Mouse (Mus musculus) lung, postnatal 0 days (tissue): ENCODE measurements around the gene Tpd52l1. TPM values are rescaled to one million over a fixed set of nuclear protein-coding genes. Genes with fewer than 3 reads are reported as not detected.

ENCODE experiments used
- ATAC-seq: fragments of 200-750 bp; cut with Nextera tagmentation; 2 replicates; pipeline ENCODE4 v1.8.0; 2017; ENCODE audit warnings: moderate library complexity
- DNase-seq: peaks from one replicate; pipeline ENCODE4 v3.0.0-alpha.2; 2016; ENCODE audit warnings: low spot score
- H3K27ac ChIP-seq: fragments of 300-500 bp; sonication (generic); 2 replicates; pipeline ENCODE4 v1.5.1; 2014; ENCODE audit warnings: antibody characterized with exemption, mild to moderate bottlenecking, low read length, mixed read lengths
- H3K27me3 ChIP-seq: fragments of 300-500 bp; sonication (generic); replicated peaks from 2 replicates; pipeline ENCODE4 v1.6.1; 2014; ENCODE audit warnings: low read length, mixed read lengths; ENCODE audit not compliant: insufficient read depth
- H3K36me3 ChIP-seq: fragments of 300-500 bp; sonication (generic); 2 replicates; pipeline ENCODE4 v1.6.1; 2014; ENCODE audit warnings: low read length, mixed read lengths; ENCODE audit not compliant: insufficient read depth
- H3K4me1 ChIP-seq: fragments of 300-500 bp; sonication (generic); 2 replicates; pipeline ENCODE4 v1.6.1; 2014; ENCODE audit warnings: antibody characterized with exemption, low read depth, low read length, mixed read lengths; ENCODE audit not compliant: insufficient read depth
- H3K4me2 ChIP-seq: fragments of 300-500 bp; sonication (generic); replicated peaks from 2 replicates; pipeline ENCODE4 v1.6.1; 2014; ENCODE audit warnings: low read depth, mild to moderate bottlenecking, low read length, moderate library complexity, mixed read lengths
- H3K4me3 ChIP-seq: fragments of 300-500 bp; sonication (generic); 2 replicates; pipeline ENCODE4 v1.5.1; 2014; ENCODE audit warnings: low read depth, low read length
- H3K9ac ChIP-seq: fragments of 300-500 bp; sonication (generic); replicated peaks from 2 replicates; pipeline ENCODE4 v1.6.1; 2014; ENCODE audit warnings: low read depth, mild to moderate bottlenecking
- H3K9me3 ChIP-seq: fragments of 300-500 bp; sonication (generic); 2 replicates; pipeline ENCODE4 v1.6.1; 2016; ENCODE audit warnings: low read length, mixed read lengths
- CTCF ChIP-seq: IDR thresholded peaks from 2 replicates; pipeline ENCODE4 v1.5.1; 2016; ENCODE audit warnings: antibody characterized with exemption, mild to moderate bottlenecking
- EP300 ChIP-seq: IDR thresholded peaks from 2 replicates; pipeline ENCODE4 v1.6.1; 2016; ENCODE audit warnings: antibody characterized with exemption, mild to moderate bottlenecking, control low read depth
- WGBS: fragments of 180-500 bp; shearing (Covaris S2); extraction: QIAGEN DNeasy Blood & Tissue Kit; methylation state at CpG from one replicate; pipeline ENCODE4 v1.1.7; 2014; 5-methylcytosine and 5-hydroxymethylcytosine counted together
- polyA plus RNA-seq: library from polyadenylated mRNA; unstranded; fragments of >200 nt; fragmentation: Nextera tagmentation; extraction: Ambion mirVana; gene quantifications from 2 replicates; pipeline ENCODE4 v1.2.1, GENCODE M21; 2015

The Tpd52l1 gene
- polyA plus RNA-seq, result 5.1 and 7.7 TPM in 2 replicates

DNA sequence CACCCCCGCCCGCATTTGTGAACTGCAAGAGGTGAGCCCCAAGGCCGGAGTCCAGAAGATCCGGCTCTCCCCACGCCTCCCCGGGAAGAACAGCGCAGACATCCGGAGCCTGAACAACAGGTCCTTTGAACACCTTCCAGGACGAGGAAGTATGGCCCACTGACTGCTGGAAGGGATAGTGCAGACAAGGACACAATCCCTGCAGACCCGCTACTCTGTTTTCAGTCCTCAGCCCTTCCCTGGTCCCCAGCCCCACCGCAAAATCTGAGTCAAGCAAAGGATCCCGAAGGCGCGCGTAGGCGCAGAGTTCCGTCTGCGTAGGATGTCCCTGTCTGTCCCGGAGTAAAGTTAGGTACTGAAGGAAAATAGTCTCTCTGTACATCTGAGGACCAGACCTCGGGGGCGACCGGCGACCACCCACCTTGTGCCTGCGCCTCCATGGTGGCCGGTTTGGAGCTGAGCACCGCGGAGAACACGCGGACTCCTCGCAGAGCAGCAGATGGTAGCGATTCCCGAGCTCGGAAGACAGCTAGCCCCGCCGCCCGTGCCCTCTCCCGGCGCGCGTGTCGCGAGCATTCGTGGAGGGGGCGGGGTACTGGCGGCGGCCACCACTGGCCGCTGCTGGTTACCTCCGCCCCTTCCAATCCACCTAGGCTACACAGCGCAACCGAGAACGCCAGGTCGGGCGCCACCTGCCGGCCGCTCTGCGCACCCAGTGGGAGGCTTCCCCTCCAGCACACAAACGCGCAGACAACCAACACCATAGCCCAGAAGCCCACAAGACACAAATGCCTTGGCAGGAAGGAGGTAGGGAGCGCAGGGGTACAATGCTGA is at the start of gene Tpd52l1:
Gene Tpd52l1 (minus strand): TSS at position 668 of the 834 bp plus-strand sequence.
- no peaks in the 10 kb centered on the region for H3K9me3 ChIP-seq
- TF ChIP-seq EP300 (no peak), CTCF (peak; percentile 95)
- no peaks in the 10 kb centered on the region for H3K27me3 ChIP-seq
- WGBS, result 2% methylated on average over 59 of the region's 59 CpGs
- H3K9ac ChIP-seq, result peak within 1 kb of the TSS; percentile 48
- H3K4me1 ChIP-seq, result no peaks in the 10 kb centered on the region
- no peaks in the 10 kb centered on the region for H3K36me3 ChIP-seq
- no peak within 1 kb of the TSS for H3K27ac ChIP-seq
- peak within 1 kb of the TSS; percentile 84 for H3K4me2 ChIP-seq
- ATAC-seq (peak; percentile 99), DNase-seq (peak; percentile 91)
- H3K4me3 ChIP-seq, result peak within 1 kb of the TSS; percentile 48

- no peaks in the 10 kb centered on the region for H3K9me3 ChIP-seq
- no peaks in the 10 kb centered on the region for H3K4me1 ChIP-seq
- no peak overlapping the region for H3K4me3 ChIP-seq
- H3K4me2 ChIP-seq, result no peak overlapping the region
- ATAC-seq, result no peak
- H3K27ac ChIP-seq, result no peak overlapping the region
- H3K27me3 ChIP-seq, result no peaks in the 10 kb centered on the region
- H3K36me3 ChIP-seq, result no peaks in the 10 kb centered on the region
- TF ChIP-seq EP300 (no peak), CTCF (no peak)
- DNase-seq, result no peak
- WGBS, result 69% methylated on average over 1 of the region's 1 CpGs
- no peak overlapping the region for H3K9ac ChIP-seq
Measured at GRCm38 (mm10) chr10:31494296-31494695, 48.5 kb upstream of the Tpd52l1 start.

GRCm38 (mm10) chr10:31467043-31467898 is 21.5 kb upstream of the Tpd52l1 start:
- no peak for TF ChIP-seq CTCF
- TF ChIP-seq EP300, result no peak
- Histone ChIP-seq H3K4me1 (no peaks in the 10 kb centered on the region), H3K27me3 (no peaks in the 10 kb centered on the region), H3K9ac (no peak overlapping the region), H3K4me2 (no peak overlapping the region), H3K27ac (no peak overlapping the region), H3K36me3 (no peaks in the 10 kb centered on the region), H3K9me3 (no peaks in the 10 kb centered on the region), H3K4me3 (no peak overlapping the region)
- DNase-seq, result no peak
- no peak for ATAC-seq
- WGBS, result 48% methylated on average over 10 of the region's 10 CpGs

DNA sequence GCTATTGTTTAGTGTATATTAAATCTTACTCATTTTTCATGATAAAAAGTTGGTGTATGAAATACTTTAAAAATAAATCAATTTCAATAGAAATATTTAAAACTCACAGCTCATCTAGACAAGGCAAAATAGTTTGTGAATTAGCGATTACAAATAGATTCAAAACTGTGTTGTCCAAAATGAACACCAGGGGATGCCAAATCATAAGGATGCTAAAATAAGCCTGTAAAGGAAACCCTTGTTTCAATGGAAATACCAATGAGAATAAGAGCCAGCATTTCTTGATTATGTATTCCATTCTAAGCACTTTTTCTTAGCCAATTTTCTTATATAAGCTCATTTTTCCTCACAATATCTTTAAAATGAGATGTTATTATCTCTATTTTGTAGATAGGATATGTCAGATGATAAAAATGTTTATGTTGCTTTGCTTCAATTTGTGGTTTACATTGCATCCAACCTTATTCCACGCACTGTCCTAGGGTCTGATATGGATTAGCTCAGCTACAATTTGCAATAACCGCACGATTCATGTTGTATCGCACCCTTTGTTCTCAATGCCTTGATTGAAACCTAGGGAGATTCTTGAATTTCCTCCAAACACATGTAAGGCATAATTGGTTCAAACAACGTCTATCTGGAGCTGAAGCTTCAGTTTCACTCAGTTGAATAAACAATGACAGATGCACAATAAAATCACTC is 20.2 kb upstream of the Tpd52l1 start:
- H3K9me3 ChIP-seq, result no peaks in the 10 kb centered on the region
- H3K4me3 ChIP-seq, result no peak overlapping the region
- WGBS, result 70% methylated on average over 6 of the region's 6 CpGs
- no peak overlapping the region for H3K9ac ChIP-seq
- no peak overlapping the region for H3K4me2 ChIP-seq
- H3K4me1 ChIP-seq, result no peaks in the 10 kb centered on the region
- H3K36me3 ChIP-seq, result no peaks in the 10 kb centered on the region
- H3K27me3 ChIP-seq, result no peaks in the 10 kb centered on the region
- DNase-seq, result peak; percentile 65
- H3K27ac ChIP-seq, result no peak overlapping the region
- ATAC-seq, result no peak
- TF ChIP-seq CTCF (peak; percentile 87), EP300 (no peak)

DNA sequence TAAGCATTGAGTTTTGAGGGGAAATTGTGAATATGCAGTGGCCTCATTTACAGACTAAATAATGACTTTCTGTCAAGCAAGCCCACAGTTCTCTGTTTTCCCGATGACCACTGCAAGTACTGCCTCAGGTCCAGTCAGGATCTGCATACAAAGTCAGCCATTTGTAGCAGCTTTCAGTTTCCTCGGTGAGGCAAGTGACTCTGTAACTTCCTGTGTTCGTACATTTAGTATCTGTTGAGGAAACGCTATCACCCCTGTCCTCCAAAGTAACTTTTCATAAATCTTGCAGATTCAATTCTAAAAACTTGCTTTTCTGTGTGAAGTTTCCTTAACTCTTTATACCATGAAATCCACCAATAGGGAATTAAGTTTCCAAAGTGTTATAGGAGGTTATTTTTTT is 19.7 kb upstream of the Tpd52l1 start:
- no peaks in the 10 kb centered on the region for H3K9me3 ChIP-seq

GRCm38 (mm10) chr10:31463044-31463443 is 17.3 kb upstream of the Tpd52l1 start:
- Histone ChIP-seq H3K9ac (no peak overlapping the region), H3K27me3 (no peaks in the 10 kb centered on the region), H3K4me3 (no peak overlapping the region), H3K36me3 (no peaks in the 10 kb centered on the region), H3K9me3 (no peaks in the 10 kb centered on the region), H3K4me1 (no peaks in the 10 kb centered on the region), H3K27ac (no peak overlapping the region), H3K4me2 (no peak overlapping the region)
- DNase-seq (no peak), ATAC-seq (no peak)
- no peak for TF ChIP-seq CTCF
- TF ChIP-seq EP300, result no peak
- WGBS, result 92% methylated on average over 2 of the region's 2 CpGs

More for the DNA sequence above, 19.7 kb upstream of the Tpd52l1 start:
- no peaks in the 10 kb centered on the region for H3K4me1 ChIP-seq
- no peak overlapping the region for H3K4me3 ChIP-seq
- ATAC-seq (no peak), DNase-seq (no peak)
- 47% methylated on average over 4 of the region's 4 CpGs for WGBS
- no peak overlapping the region for H3K9ac ChIP-seq
- H3K27me3 ChIP-seq, result no peaks in the 10 kb centered on the region
- no peak overlapping the region for H3K4me2 ChIP-seq
- no peak overlapping the region for H3K27ac ChIP-seq
- TF ChIP-seq EP300, result no peak
- no peak for TF ChIP-seq CTCF
- H3K36me3 ChIP-seq, result no peaks in the 10 kb centered on the region
